Mouse (Mus musculus): ENCODE data around the gene Itga6. TPM values are rescaled to one million over a fixed set of nuclear protein-coding genes. Genes with fewer than 3 reads are reported as not detected.
"Not testable (repeated sequence)": the region's sequence is repeated elsewhere in the genome, so short reads cannot be mapped to it uniquely, and the experiment has no call there.

Itga6 gene
- polyA plus RNA-seq, 1 experiment from 2014 or later, result 25.7 TPM

- 0 out of 2 replicates have a peak, but pooled peaks cover 3% of the 10 kb centered on the region for H3K36me3 ChIP-seq
- no peak overlapping the region for H3K9ac ChIP-seq (replicated peaks)
- no peaks in the 10 kb centered on the region for H3K27me3 ChIP-seq
- H3K4me2 ChIP-seq (replicated peaks), result no peak overlapping the region
- no peaks in the 10 kb centered on the region for H3K9me3 ChIP-seq
- no peak overlapping the region for H3K4me3 ChIP-seq
- no peak for ATAC-seq (replicated peaks)
- no peaks in the 10 kb centered on the region for H3K4me1 ChIP-seq
- 94% methylated on average over 7 of the region's 7 CpGs for WGBS
- H3K27ac ChIP-seq (replicated peaks), result no peak overlapping the region
These were observed 147.4 kb downstream of the Itga6 start for GRCm38 (mm10) chr2:71892741-71893349.

- H3K27me3 ChIP-seq, result no peaks in the 10 kb centered on the region
- 0 out of 2 replicates have a peak, but pooled peaks cover 3% of the 10 kb centered on the region for H3K36me3 ChIP-seq
- WGBS, result 91% methylated on average over 13 of the region's 13 CpGs
- H3K4me2 ChIP-seq (replicated peaks), result no peak overlapping the region
- H3K4me1 ChIP-seq, result no peaks in the 10 kb centered on the region
- no peaks in the 10 kb centered on the region for H3K9me3 ChIP-seq
- no peak overlapping the region for H3K27ac ChIP-seq (replicated peaks)
- no peak for ATAC-seq (replicated peaks)
- no peak overlapping the region for H3K4me3 ChIP-seq
- H3K9ac ChIP-seq (replicated peaks), result no peak overlapping the region
These were observed 150.3 kb downstream of the Itga6 start for GRCm38 (mm10) chr2:71895596-71896286.

GRCm38 (mm10) chr2:71897420-71897819 lies 152.0 kb downstream of the Itga6 start:
- H3K27ac ChIP-seq (replicated peaks), result no peak overlapping the region
- no peak overlapping the region for H3K9ac ChIP-seq (replicated peaks)
- ATAC-seq (replicated peaks), result no peak

GRCm38 (mm10) chr2:71898335-71898856 lies 153.0 kb downstream of the Itga6 start:
- Histone ChIP-seq H3K36me3 (no peaks in the 10 kb centered on the region), H3K27ac (replicated peaks) (no peak overlapping the region), H3K4me1 (no peaks in the 10 kb centered on the region), H3K9ac (replicated peaks) (no peak overlapping the region), H3K9me3 (no peaks in the 10 kb centered on the region), H3K4me3 (no peak overlapping the region), H3K4me2 (replicated peaks) (no peak overlapping the region), H3K27me3 (no peaks in the 10 kb centered on the region)
- 55% methylated on average over 8 of the region's 8 CpGs for WGBS
- no peak for ATAC-seq (replicated peaks)

More at GRCm38 (mm10) chr2:71897420-71897819, 152.0 kb downstream of the Itga6 start:
- Histone ChIP-seq H3K4me3 (no peak overlapping the region), H3K36me3 (0 out of 2 replicates have a peak, but pooled peaks cover 3% of the 10 kb centered on the region), H3K4me1 (no peaks in the 10 kb centered on the region), H3K27me3 (no peaks in the 10 kb centered on the region), H3K9me3 (no peaks in the 10 kb centered on the region), H3K4me2 (replicated peaks) (no peak overlapping the region)
- 46% methylated on average over 12 of the region's 12 CpGs for WGBS

GRCm38 (mm10) chr2:71899886-71900285 lies 154.5 kb downstream of the Itga6 start:
- Histone ChIP-seq H3K9ac (replicated peaks) (no peak overlapping the region), H3K4me2 (replicated peaks) (no peak overlapping the region), H3K4me1 (no peaks in the 10 kb centered on the region), H3K36me3 (no peaks in the 10 kb centered on the region), H3K9me3 (no peaks in the 10 kb centered on the region), H3K27ac (replicated peaks) (no peak overlapping the region), H3K27me3 (no peaks in the 10 kb centered on the region), H3K4me3 (no peak overlapping the region)
- ATAC-seq (replicated peaks), result no peak
- WGBS, result 71% methylated on average over 15 of the region's 15 CpGs

GRCm38 (mm10) chr2:71905154-71905553 lies 159.7 kb downstream of the Itga6 start:
- Histone ChIP-seq H3K4me2 (replicated peaks) (no peak overlapping the region), H3K9ac (replicated peaks) (no peak overlapping the region), H3K9me3 (no peaks in the 10 kb centered on the region), H3K27ac (replicated peaks) (no peak overlapping the region), H3K4me1 (no peaks in the 10 kb centered on the region), H3K36me3 (no peaks in the 10 kb centered on the region), H3K27me3 (no peaks in the 10 kb centered on the region), H3K4me3 (no peak overlapping the region)
- 94% methylated on average over 7 of the region's 7 CpGs for WGBS
- ATAC-seq (replicated peaks), result no peak

- H3K4me3 ChIP-seq; H3K36me3 ChIP-seq; ATAC-seq (replicated peaks); H3K27me3 ChIP-seq; H3K9me3 ChIP-seq; H3K4me1 ChIP-seq; H3K27ac ChIP-seq (replicated peaks); H3K4me2 ChIP-seq (replicated peaks); H3K9ac ChIP-seq (replicated peaks): not testable (repeated sequence)
- 95% methylated on average over 8 of the region's 8 CpGs for WGBS
These were observed 160.9 kb downstream of the Itga6 start for GRCm38 (mm10) chr2:71906356-71906755.

Other genes starting within 250 kb of the Itga6 start
- 284 and 297 TPM in 2 replicates for gene Dlx1, start 217.5 kb upstream of the Itga6 start, polyA plus RNA-seq (2015; fragmentation: Nextera tagmentation; extraction: Ambion mirVana)
- 67.5 and 67.8 TPM in 2 replicates for gene Dlx2, start 198.9 kb upstream of the Itga6 start, polyA plus RNA-seq (2015; fragmentation: Nextera tagmentation; extraction: Ambion mirVana)
- 22.0 and 22.9 TPM in 2 replicates for gene Pdk1, start 127.6 kb downstream of the Itga6 start, polyA plus RNA-seq (2015; fragmentation: Nextera tagmentation; extraction: Ambion mirVana)
- gene Rapgef4, start 235.6 kb downstream of the Itga6 start, polyA plus RNA-seq (2015; fragmentation: Nextera tagmentation; extraction: Ambion mirVana), result 13.1 and 14.0 TPM in 2 replicates